Mouse (Mus musculus): ENCODE measurements around the gene Galk1. TPM values are rescaled to one million over a fixed set of nuclear protein-coding genes. Genes with fewer than 3 reads are reported as not detected.

The Galk1 gene
- 100 to 1,000 TPM; 149 to 512 TPM for polyA plus RNA-seq (2012; fragmentation: generic; extraction: Trizol)

DNA sequence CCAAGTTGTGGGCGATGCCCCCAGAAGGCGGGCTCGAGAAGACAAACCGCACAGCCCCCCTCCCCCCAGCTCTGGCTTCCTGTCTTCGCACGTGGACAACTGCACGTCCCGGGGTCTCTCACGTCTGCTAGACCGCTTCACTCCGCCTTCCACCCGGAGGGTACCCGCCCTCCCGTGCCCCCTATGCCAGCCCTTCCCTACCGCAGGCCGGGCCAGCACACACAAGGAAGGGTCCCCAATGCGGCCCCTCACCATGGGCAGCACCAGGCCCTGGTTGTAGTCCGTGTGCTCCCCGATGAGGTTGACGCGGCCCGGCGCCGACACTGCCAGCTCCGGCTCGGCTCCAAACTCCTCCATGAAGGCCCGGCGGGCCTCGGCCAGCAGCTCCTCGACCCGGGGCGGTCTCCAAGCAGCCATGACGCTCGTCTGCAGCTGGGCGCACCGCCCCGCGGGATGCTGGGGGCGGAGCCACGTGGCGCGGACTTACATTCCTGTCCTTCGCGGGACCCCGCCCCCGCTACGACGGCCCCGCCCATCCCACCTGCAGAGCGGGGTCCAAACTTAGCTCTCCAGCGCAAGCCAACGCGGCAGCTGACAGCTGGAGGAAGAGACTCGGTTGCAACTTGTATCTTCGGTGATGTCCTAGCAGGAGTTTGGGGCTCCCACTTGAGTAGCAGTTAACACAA lies at the start of gene Galk1:
Gene Galk1, minus strand, starts transcription at position 458 of the 686 bp plus-strand sequence.

DNA sequence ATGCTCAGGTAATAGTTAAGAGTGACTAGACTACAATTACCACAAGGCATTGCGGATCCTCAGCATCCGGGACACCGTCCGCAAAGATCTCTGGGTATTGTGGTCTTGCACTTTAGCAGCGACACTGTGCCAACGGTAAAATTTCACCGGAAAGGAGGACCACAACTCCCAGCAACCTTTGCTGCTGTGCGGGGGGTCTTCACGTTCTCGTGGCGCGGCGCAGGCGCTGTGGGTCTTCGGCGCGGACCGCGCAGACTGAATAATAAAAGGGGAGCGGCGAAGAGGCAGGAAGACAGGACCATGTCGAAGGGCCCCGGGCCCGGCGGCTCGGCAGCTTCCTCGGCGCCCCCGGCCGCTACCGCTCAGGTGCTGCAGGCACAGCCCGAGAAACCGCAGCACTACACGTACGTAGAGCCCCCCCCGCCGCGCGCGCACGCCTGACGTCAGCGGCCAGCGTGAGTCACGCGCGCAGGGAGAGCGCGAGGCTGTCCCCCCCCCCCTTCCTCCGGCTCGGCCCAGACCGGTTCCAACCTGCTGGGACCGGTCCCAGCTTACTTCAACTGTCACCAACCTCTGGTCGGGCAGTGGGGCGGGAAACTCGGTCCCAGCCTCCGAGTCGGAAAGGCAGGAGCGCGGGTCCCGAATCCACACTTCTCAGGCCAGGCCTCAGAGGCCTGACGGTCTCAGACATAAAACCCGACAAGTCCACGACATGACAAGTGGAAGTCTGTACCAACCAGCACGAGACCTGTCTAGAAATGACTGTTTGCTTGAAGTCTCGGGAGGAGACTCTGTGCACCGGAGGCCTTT lies 17.8 kb upstream of the Galk1 start, which contains the start of gene Unk:
Gene Unk, plus strand, starts transcription at position 235 of the 810 bp plus-strand sequence.

DNA sequence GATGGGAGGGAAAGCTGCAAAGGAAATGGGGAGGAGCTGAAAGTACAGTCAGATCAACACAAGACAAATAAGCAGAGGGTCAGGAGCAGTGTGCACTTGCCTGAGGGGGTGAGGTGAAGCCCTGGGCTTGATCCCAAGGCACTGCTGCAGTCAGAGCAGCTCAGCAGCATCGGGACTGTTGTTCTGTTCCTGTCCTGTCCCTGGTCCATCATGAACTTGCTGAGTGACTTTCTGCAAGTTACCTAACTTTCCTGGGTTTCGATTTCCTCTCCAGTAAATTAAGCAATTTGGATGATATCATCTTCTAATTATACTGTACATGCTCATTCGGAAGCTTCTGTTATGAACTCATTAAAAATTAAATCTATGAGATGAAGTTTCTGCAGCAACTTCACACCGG lies 15.2 kb upstream of the Galk1 start, which contains the start of gene H3f3b:
Gene H3f3b, minus strand, starts transcription at position 207 of the 400 bp plus-strand sequence.

DNA sequence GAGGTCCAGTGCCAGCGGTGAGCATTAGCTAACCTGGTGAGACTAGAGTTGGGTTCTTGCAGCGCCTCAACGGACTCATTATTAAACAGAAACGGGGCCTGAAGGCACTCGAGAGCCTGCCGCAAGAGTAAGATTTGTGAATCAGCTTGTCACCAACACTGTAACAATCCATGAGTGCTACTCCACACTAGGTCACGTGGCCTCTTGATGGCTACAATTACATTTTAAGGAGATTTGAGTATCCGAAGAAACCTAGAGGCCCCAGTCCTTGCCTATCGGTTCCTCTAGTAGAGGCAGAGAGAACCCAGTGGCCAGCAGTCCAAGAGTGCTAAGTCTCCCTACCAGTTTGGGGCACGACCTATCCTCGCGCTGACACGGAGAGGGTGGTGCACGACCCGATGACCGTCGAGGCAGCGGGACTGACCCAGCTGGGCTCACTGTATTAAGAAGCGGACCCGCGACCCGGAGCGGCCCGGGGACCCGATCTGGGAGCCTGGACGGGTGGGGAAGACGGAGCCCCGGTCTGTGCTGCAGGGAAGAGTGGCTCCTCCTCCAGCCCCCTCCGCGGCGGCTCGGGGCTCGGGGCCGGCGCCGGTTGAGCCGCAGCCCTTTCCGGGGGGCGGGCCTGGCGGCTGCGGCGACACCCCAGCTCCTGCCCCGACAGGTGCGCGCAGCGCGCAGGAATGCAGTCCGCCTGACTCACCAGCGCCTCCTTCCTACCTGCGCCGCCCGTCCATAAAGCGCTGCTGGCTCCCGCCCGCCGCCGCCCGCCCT lies 38.0 kb downstream of the Galk1 start, which contains the start of gene Itgb4:
Gene Itgb4, plus strand, starts transcription at position 401 of the 774 bp plus-strand sequence.

Other genes with a start within 250 kb of the Galk1 start
- 10 to 100 TPM in 1 of 2 experiments, 1 to 10 TPM in 1; 9.5 to 37.3 TPM for gene Tmem94, start 247.3 kb downstream of the Galk1 start, polyA plus RNA-seq (2012; fragmentation: generic; extraction: Trizol)
- gene Caskin2, start 199.1 kb downstream of the Galk1 start, polyA plus RNA-seq (2012; fragmentation: generic; extraction: Trizol): 10 to 100 TPM in 1 of 2 experiments, 1 to 10 TPM in 1; 6.7 to 23.7 TPM
- 10 to 100 TPM; 29.4 to 37.0 TPM for gene Tsen54, start 198.0 kb downstream of the Galk1 start, polyA plus RNA-seq (2012; fragmentation: generic; extraction: Trizol)
- 1 to 10 TPM; 2.5 to 5.7 TPM for gene Llgl2, start 188.7 kb downstream of the Galk1 start, polyA plus RNA-seq (2012; fragmentation: generic; extraction: Trizol)
- gene Myo15b, start 154.3 kb downstream of the Galk1 start, polyA plus RNA-seq (2012; fragmentation: generic; extraction: Trizol): under 1 TPM in 1 of 2 experiments, not detected in 1; 0.01 TPM
- 1 to 10 TPM in 1 of 2 experiments, under 1 TPM in 1; 0.22 to 3.3 TPM for gene Smim5, start 112.8 kb downstream of the Galk1 start, polyA plus RNA-seq (2012; fragmentation: generic; extraction: Trizol)
- under 1 TPM in 1 of 2 experiments, not detected in 1; 0.59 TPM for gene Smim6, start 100.7 kb downstream of the Galk1 start, polyA plus RNA-seq (2012; fragmentation: generic; extraction: Trizol)
- gene Sap30bp, start 79.4 kb downstream of the Galk1 start, polyA plus RNA-seq (2012; fragmentation: generic; extraction: Trizol): 10 to 100 TPM; 45.5 to 82.8 TPM
- 10 to 100 TPM in 1 of 2 experiments, 1 to 10 TPM in 1; 8.6 to 17.7 TPM for gene Recql5, start 79.2 kb downstream of the Galk1 start, polyA plus RNA-seq (2012; fragmentation: generic; extraction: Trizol)
- 1 to 10 TPM in 1 of 2 experiments, under 1 TPM in 1; 0.50 to 5.1 TPM for gene Itgb4, start 38.0 kb downstream of the Galk1 start, polyA plus RNA-seq (2012; fragmentation: generic; extraction: Trizol)
- gene H3f3b, start 15.2 kb upstream of the Galk1 start, polyA plus RNA-seq (2012; fragmentation: generic; extraction: Trizol): 1,000 to 10,000 TPM in 1 of 2 experiments, 100 to 1,000 TPM in 1; 518 to 1,136 TPM
- gene Unk, start 17.6 kb upstream of the Galk1 start, polyA plus RNA-seq (2012; fragmentation: generic; extraction: Trizol): 10 to 100 TPM in 1 of 2 experiments, 1 to 10 TPM in 1; 8.4 to 34.8 TPM
- gene Unc13d, start 65.2 kb upstream of the Galk1 start, polyA plus RNA-seq (2012; fragmentation: generic; extraction: Trizol): under 1 TPM; 0.48 to 0.70 TPM
- 100 to 1,000 TPM; 134 to 264 TPM for gene Wbp2, start 74.3 kb upstream of the Galk1 start, polyA plus RNA-seq (2012; fragmentation: generic; extraction: Trizol)
- gene Trim47, start 114.5 kb upstream of the Galk1 start, polyA plus RNA-seq (2012; fragmentation: generic; extraction: Trizol): 100 to 1,000 TPM; 116 to 205 TPM
- 1 to 10 TPM; 2.1 to 5.7 TPM for gene Trim65, start 118.4 kb upstream of the Galk1 start, polyA plus RNA-seq (2012; fragmentation: generic; extraction: Trizol)
- gene Mrpl38, start 126.1 kb upstream of the Galk1 start, polyA plus RNA-seq (2012; fragmentation: generic; extraction: Trizol): 100 to 1,000 TPM in 1 of 2 experiments, 10 to 100 TPM in 1; 77.3 to 156 TPM
- gene Fbf1, start 155.4 kb upstream of the Galk1 start, polyA plus RNA-seq (2012; fragmentation: generic; extraction: Trizol): 10 to 100 TPM; 18.7 to 71.2 TPM
- 10 to 100 TPM; 63.6 to 92.1 TPM for gene Ten1, start 186.1 kb upstream of the Galk1 start, polyA plus RNA-seq (2012; fragmentation: generic; extraction: Trizol)
- 10 to 100 TPM in 1 of 2 experiments, 1 to 10 TPM in 1; 8.6 to 44.2 TPM for gene Acox1, start 186.3 kb upstream of the Galk1 start, polyA plus RNA-seq (2012; fragmentation: generic; extraction: Trizol)
- under 1 TPM; 0.02 to 0.27 TPM for gene Evpl, start 225.4 kb upstream of the Galk1 start, polyA plus RNA-seq (2012; fragmentation: generic; extraction: Trizol)

All from C3H10T1/2 (cell line).